Mouse (Mus musculus) heart, embryonic 16.5 days (tissue): ENCODE measurements around the gene Arih2. TPM values are rescaled to one million over a fixed set of nuclear protein-coding genes. Genes with fewer than 3 reads are reported as not detected.
"Not testable (repeated sequence)": the region's sequence is repeated elsewhere in the genome, so short reads cannot be mapped to it uniquely, and the experiment has no call there.

Source experiments
- ATAC-seq: fragments of 200-750 bp; cut with Nextera tagmentation; replicated peaks from 2 replicates; pipeline ENCODE4 v1.8.0; 2017; ENCODE audit warnings: moderate number of reproducible peaks; ENCODE audit not compliant: insufficient read depth, low FRiP score; ENCODE audit errors: extremely low read depth
- H3K27ac ChIP-seq: fragments of 300-500 bp; sonication (generic); 2 replicates; pipeline ENCODE4 v1.5.1; 2014; ENCODE audit warnings: mild to moderate bottlenecking, low read length, control low read depth, moderate library complexity
- H3K27me3 ChIP-seq: fragments of 300-500 bp; sonication (generic); 2 replicates; pipeline ENCODE4 v1.6.1; 2014; ENCODE audit warnings: low read length, mixed read lengths; ENCODE audit not compliant: control insufficient read depth, insufficient read depth
- H3K36me3 ChIP-seq: fragments of 300-500 bp; sonication (generic); 2 replicates; pipeline ENCODE4 v1.6.1; 2014; ENCODE audit not compliant: control insufficient read depth, insufficient read depth
- H3K4me1 ChIP-seq: fragments of 300-500 bp; sonication (generic); 2 replicates; pipeline ENCODE4 v1.6.1; 2014; ENCODE audit warnings: low read length, mixed read lengths; ENCODE audit not compliant: control insufficient read depth, insufficient read depth
- H3K4me2 ChIP-seq: fragments of 300-500 bp; sonication (generic); 2 replicates; pipeline ENCODE4 v1.6.1; 2014; ENCODE audit warnings: low read depth, mild to moderate bottlenecking, control low read depth, low read length
- H3K4me3 ChIP-seq: fragments of 300-500 bp; sonication (generic); 2 replicates; pipeline ENCODE4 v1.5.1; 2014; ENCODE audit warnings: mild to moderate bottlenecking, control low read depth, low read length
- H3K9ac ChIP-seq: fragments of 300-500 bp; sonication (generic); 2 replicates; pipeline ENCODE4 v1.6.1; 2014; ENCODE audit warnings: low read length, control low read depth
- H3K9me3 ChIP-seq: fragments of 300-500 bp; sonication (generic); replicated peaks from 2 replicates; pipeline ENCODE4 v1.6.1; 2016; ENCODE audit warnings: low read length; ENCODE audit not compliant: control insufficient read depth
- WGBS: fragments of 180-500 bp; shearing (Covaris S2); extraction: QIAGEN DNeasy Blood & Tissue Kit; methylation state at CpG from one replicate; pipeline ENCODE4 v1.1.7; 2014; 5-methylcytosine and 5-hydroxymethylcytosine counted together
- polyA plus RNA-seq: library from polyadenylated mRNA; unstranded; fragments of >200 nt; fragmentation: Nextera tagmentation; extraction: Ambion mirVana; gene quantifications from 2 replicates; pipeline ENCODE4 v1.2.1, GENCODE M21; 2015

Arih2 gene
- polyA plus RNA-seq, 1 experiment from 2014 or later: 45.6 TPM

DNA sequence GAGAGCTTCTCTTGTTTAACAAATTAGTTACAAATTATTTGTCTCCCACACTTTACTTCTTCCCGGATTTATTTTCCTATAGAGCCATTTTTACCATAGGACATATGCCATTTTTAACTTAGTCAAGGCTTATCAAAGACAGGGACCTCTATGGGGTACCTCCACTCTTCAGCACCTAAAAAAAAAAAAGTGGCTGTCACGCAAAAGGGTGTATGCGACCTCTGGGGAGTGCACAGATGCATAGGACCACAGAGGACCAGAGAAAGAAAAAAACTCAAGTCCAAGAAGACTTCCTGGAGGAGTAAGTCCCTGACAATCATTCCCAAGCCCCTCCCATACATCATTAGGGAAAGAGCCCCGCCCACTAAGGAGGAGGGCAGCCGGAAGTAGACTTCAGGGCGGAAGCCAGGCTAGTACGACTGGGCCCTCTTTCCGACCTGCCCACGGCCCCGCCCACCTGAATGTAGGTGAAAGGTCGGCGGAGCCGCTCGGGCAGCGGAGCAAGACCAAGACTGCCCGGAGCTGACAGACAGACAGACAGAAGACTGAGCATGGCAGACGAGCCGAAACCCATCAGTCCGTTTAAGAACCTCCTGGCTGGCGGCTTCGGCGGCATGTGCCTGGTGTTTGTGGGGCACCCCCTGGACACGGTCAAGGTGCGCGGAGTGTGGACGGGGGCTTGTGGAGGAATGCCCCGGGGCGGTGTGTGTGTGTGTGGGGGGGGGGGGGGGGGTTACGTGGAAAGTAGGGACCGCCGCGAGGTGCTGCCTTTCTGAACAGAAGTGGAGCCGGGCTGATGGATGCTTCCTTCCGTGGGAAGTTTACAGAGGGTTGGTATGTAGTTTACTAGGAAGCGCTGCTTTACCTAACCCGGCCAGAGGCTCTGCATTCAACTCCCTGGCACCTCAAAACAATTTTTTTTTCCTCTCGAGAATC is 12.8 kb upstream of the Arih2 start, which contains the start of gene Slc25a20:
TSS of gene Slc25a20 (plus strand) at position 412 of the 936 bp plus-strand sequence.
- whole genome bisulfite sequencing: 3% methylated on average over 37 of the region's 37 CpGs
- H3K27ac ChIP-seq: peak within 1 kb of the TSS; percentile 57

DNA sequence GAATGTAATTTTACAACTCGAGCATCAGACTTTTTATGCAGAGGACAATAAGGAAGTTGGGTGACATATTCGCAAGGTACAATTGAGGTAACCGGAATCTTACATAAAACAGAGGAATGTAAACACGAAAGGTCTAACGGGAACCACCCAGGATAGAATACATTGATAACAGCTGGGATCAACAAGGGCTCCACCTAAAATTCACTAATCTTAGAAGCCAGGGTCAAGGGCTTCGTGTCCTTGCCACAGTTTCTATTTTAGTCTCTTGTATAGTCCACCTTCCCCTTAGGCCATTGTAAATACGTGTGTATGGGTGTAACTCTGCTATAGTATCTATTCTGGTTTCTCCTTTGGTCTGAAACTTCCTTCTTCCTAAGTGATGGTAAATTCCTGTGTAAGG is 6.7 kb upstream of the Arih2 start:
- not testable (repeated sequence) for H3K4me3 ChIP-seq, H3K27me3 ChIP-seq, ATAC-seq, H3K27ac ChIP-seq, H3K4me2 ChIP-seq, H3K9me3 ChIP-seq, H3K4me1 ChIP-seq, H3K9ac ChIP-seq, H3K36me3 ChIP-seq
- 63% methylated on average over 7 of the region's 7 CpGs for WGBS

More for the DNA sequence above, 12.8 kb upstream of the Arih2 start, which contains the start of gene Slc25a20:
- ATAC-seq: peak; percentile 94
- H3K4me2 ChIP-seq: peak within 1 kb of the TSS; percentile 76
- no peaks in the 10 kb centered on the region for H3K27me3 ChIP-seq
- no peaks in the 10 kb centered on the region for H3K36me3 ChIP-seq
- H3K9me3 ChIP-seq: no peaks in the 10 kb centered on the region
- H3K4me1 ChIP-seq: peaks cover 9% of the 10 kb centered on the region
- H3K9ac ChIP-seq: peak within 1 kb of the TSS; percentile 85
- peak within 1 kb of the TSS; percentile 83 for H3K4me3 ChIP-seq

DNA sequence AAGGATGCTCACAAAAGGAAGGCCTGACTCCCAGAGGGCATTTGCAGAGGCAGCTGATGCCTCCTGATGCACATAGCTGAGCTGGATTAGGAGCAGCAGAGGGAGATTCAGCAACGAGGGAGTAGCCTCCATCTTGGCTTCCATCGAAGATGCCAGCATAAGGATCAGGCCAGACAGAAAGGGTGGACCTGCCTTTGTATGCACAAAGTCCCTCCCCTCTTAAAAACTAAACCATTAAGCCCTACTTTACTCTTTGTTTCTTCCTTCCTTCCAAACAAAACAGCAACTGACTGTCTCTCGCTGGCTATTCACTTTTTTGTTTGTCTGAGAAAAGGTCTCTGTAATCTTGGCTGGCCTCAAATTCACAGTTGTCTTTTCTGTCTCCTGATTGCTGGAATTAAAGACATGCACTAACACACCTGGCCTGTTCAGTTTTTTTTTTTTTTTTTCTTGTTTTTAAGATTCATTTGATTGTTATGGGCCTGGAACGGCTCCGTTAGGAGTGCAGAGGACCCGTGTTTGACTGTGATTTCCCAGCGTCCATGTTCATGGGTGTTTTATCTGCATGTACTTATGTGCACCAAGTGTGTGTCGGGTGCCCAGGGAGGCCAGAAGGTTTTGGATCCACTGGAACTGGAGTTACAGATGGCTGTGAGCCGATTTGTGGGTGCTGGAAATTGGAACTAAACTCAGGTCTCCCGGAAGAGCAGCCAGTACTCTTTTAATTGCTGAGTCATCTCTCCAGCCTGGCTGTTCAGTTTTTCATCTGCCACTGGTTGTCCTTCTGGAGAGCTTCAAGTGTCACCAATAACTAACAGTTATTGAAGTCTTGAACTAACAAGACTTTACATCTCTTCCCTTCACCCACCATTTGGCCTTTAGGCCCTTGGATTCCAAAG is 5.6 kb upstream of the Arih2 start:
- no peak overlapping the region for H3K9ac ChIP-seq
- no peak for ATAC-seq
- H3K4me2 ChIP-seq: no peak overlapping the region
- H3K9me3 ChIP-seq: no peaks in the 10 kb centered on the region
- H3K4me3 ChIP-seq: no peak overlapping the region
- WGBS: 76% methylated on average over 10 of the region's 10 CpGs
- no peak overlapping the region for H3K27ac ChIP-seq
- no peaks in the 10 kb centered on the region for H3K27me3 ChIP-seq
- peaks cover 6% of the 10 kb centered on the region for H3K4me1 ChIP-seq
- no peaks in the 10 kb centered on the region for H3K36me3 ChIP-seq

DNA sequence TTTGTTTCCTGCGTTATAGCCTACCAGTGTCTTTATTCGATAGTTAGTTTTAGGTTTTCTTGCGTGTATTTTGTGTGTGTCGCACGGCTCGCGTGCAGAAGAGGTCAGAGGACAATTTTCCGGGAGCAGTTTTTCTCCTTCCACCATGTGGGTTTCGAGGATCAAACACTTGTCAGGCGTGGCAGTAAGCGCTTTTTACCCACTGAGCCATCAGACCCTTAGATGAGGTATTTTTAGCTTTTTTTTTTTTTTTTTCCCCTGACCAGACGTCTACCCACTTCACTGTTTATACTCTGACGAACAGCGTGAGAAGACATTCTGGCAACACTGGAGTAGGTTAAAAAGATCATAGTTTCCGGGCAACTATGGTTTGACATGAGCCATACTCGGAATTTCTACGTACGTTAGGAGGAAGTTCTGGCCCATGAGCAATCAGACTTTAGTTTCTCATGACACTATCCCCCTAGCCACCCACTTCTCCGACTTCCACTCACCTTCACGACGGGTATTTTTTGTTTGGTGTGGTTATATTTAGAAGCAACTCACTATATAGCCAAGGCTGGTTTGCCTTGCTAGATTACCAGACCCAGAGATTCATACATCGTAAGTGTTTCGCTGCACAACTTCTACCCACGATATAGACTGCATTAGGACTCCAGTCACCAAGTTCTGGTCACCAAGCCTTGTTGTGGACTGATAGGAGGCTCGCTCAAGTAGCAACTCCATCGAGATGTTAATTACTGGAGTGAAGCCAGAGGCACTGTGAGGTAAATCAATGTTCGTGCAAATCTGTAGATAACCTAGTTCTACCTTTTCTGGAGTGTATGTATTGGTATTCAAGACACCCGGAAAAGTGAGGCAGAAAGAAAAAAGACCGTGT is 615 bp upstream of the Arih2 start:
- H3K9ac ChIP-seq: peak overlapping the region; percentile 98
- peaks cover 23% of the 10 kb centered on the region for H3K4me1 ChIP-seq
- WGBS: 14% methylated on average over 29 of the region's 29 CpGs
- H3K27me3 ChIP-seq: no peaks in the 10 kb centered on the region
- peak overlapping the region; percentile 72 for H3K4me2 ChIP-seq
- no peaks in the 10 kb centered on the region for H3K36me3 ChIP-seq
- peak overlapping the region; percentile 98 for H3K27ac ChIP-seq
- H3K4me3 ChIP-seq: peak overlapping the region; percentile 99
- H3K9me3 ChIP-seq: no peaks in the 10 kb centered on the region
- no peak; the same call in 1 of the 2 replicates for ATAC-seq

DNA sequence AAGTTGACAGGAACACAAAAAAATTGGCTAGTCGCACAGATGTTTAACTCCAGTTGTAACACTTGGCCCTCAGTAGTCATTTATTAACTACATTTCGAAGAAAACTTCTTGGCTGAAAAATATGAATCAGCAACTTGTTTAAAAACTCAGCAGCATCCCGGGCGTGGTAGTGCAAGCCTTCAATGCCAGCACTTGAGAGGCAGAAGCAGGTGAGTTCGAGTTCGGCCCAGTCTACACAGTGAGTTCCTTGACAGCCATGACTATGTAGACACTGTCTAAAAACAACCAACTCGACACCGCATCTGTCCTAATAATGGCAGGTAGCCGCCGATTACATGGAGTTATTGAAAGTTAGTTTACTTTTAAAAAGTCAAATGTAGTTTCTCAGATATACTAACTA is 1.0 kb downstream of the Arih2 start:
- ATAC-seq: no peak
- 29% methylated on average over 10 of the region's 10 CpGs for WGBS
- Histone ChIP-seq H3K27me3 (no peaks in the 10 kb centered on the region), H3K9ac (peak overlapping the region; percentile 98), H3K4me2 (peak overlapping the region; percentile 65), H3K4me3 (peak overlapping the region; percentile 99), H3K27ac (peak overlapping the region; percentile 98), H3K4me1 (peaks cover 23% of the 10 kb centered on the region), H3K36me3 (peaks cover 2% of the 10 kb centered on the region; the same call in 1 of the 2 replicates), H3K9me3 (no peaks in the 10 kb centered on the region)

DNA sequence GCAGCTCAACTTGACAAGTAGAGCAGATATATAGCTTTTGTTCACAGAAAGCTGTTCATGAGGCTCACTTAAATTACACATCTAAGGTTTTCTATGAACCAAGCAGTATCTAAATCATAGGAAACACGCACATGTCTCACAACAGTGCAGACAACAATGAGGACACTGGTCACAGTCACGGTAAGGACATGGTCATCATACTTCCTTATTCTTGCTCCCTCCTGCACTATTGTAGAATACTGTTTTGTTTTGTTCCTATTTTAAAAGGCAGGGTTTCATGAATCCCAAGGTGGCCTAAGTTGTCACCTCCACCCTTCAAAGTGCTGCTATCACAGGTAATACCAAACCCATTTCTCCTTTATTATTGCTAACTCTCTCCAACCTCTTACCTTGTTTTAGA is 9.4 kb downstream of the Arih2 start:
- H3K4me2 ChIP-seq: no peak overlapping the region
- H3K27me3 ChIP-seq: no peaks in the 10 kb centered on the region
- no peak overlapping the region for H3K9ac ChIP-seq
- no peak overlapping the region for H3K4me3 ChIP-seq
- no peak overlapping the region for H3K27ac ChIP-seq
- H3K4me1 ChIP-seq: no peaks in the 10 kb centered on the region
- WGBS: 83% methylated on average over 2 of the region's 2 CpGs
- peaks cover 8% of the 10 kb centered on the region; the same call in 1 of the 2 replicates for H3K36me3 ChIP-seq
- ATAC-seq: no peak
- H3K9me3 ChIP-seq: no peaks in the 10 kb centered on the region

DNA sequence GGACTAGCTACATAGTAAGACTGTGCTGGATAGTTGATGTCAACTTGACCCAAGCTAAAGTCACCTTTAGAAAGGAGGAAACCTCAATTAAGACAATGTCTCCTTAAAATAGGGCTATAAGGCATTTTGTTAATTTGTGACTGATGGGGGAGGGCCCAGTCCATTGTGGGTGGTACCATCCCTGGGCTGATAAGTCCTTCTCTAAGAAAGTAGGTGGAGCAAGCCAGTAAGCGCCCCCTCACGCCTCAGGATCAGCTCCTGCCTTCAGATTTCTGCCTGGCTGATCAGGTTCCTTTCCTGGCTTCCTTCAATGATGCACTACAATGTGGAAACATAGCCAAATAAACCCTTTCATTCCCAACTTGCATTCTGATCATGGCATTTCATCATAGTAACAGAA is 13.8 kb downstream of the Arih2 start:
- no peak overlapping the region for H3K4me3 ChIP-seq
- WGBS: 78% methylated on average over 2 of the region's 2 CpGs
- H3K9me3 ChIP-seq: no peaks in the 10 kb centered on the region

DNA sequence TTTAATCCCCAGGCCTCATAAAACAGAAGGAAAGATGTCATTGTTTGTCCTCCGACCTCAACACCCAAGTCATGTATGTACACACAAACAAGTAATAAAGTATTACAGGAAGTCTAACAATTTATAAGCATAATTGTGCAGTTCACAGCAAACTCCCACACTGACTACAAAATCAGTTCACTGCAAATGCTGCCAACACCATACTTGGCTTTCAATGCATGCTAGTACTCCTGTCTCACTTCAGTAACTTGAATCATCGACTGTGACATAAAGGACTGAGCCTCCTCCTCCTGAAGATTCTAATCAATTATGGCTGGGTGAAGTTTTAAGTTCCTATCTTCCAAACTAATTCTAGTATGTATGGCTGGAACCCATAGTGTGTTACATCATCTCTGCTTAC is 15.3 kb downstream of the Arih2 start:
- H3K4me3 ChIP-seq: no peak overlapping the region
- no peaks in the 10 kb centered on the region for H3K27me3 ChIP-seq
- no peak overlapping the region for H3K4me2 ChIP-seq
- 69% methylated on average over 2 of the region's 2 CpGs for WGBS
- no peak for ATAC-seq
- H3K27ac ChIP-seq: no peak overlapping the region
- H3K9me3 ChIP-seq: no peaks in the 10 kb centered on the region
- H3K4me1 ChIP-seq: peaks cover 5% of the 10 kb centered on the region; the same call in 1 of the 2 replicates
- no peak overlapping the region for H3K9ac ChIP-seq
- no peaks in the 10 kb centered on the region for H3K36me3 ChIP-seq

More for the DNA sequence above, 13.8 kb downstream of the Arih2 start:
- no peak for ATAC-seq
- H3K27me3 ChIP-seq: no peaks in the 10 kb centered on the region
- no peak overlapping the region for H3K27ac ChIP-seq
- H3K9ac ChIP-seq: no peak overlapping the region
- peaks cover 5% of the 10 kb centered on the region; the same call in 1 of the 2 replicates for H3K4me1 ChIP-seq
- H3K4me2 ChIP-seq: no peak overlapping the region
- H3K36me3 ChIP-seq: no peaks in the 10 kb centered on the region
